Mouse (Mus musculus): Measurements from ENCODE around the gene Npy2r. TPM values are rescaled to one million over a fixed set of nuclear protein-coding genes. Genes with fewer than 3 reads are reported as not detected.

The Npy2r gene
- polyA plus RNA-seq (2014; fragmentation: Illumina TruSeq; extraction: RNeasy Lipid Tissue Mini Kit (QIAGEN cat#74804); ENCODE audit: low read depth, low replicate concordance) = 0.07 TPM

DNA sequence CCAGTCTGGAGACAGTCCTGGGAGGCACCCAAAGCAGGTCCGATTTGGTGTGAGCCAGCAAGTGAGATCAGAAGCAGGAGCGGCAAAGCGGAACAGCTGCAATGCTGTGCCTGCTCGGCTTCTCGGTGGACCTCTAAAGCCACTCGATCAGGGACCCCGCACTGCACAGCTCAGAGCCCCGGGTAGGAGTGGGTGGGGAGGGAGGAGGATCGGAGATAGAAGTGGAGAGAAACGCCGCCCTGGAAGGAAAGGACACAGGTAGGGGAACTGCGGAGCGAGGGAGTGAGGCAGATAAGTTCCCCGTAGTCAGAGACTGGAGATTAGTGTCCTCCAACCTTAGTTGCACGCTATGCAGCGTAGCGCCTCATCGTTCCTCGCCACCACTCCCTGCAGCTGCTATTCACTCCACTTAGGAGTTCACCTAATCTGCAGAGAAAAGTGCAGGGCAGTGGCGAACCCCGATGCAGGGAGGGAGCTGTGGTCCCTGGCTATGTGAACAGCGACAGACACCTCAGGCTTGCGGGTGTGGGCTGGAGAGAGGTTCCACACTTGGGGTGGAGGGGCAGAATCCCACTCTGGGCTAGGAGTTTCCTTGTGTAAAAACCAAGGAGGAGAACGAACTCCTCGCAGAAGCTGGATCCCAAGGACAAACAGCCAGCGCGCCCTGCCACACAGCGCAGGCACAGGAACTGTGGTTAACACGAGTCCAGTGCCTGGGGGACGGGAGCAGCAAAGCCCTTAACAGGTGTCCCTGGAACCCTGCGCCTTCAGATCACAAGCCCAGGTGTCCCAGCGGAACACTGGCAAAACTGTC lies at the start of gene Npy2r:
Gene Npy2r, minus strand, starts transcription at position 177 of the 814 bp plus-strand sequence.

Other genes with a start within 250 kb of the Npy2r start
- 5.4 TPM for gene Map9, start 190.0 kb downstream of the Npy2r start, polyA plus RNA-seq (2014; fragmentation: Illumina TruSeq; extraction: RNeasy Lipid Tissue Mini Kit (QIAGEN cat#74804); ENCODE audit: low read depth, low replicate concordance)